Mouse (Mus musculus) lung, postnatal 4 days (tissue): ENCODE measurements around the gene Ugt1a7c.

Source experiments
- DNase-seq, 2 experiments: peaks; one replicate each; pipeline ENCODE4 v3.0.0; 2021

The Ugt1a7c gene

DNA sequence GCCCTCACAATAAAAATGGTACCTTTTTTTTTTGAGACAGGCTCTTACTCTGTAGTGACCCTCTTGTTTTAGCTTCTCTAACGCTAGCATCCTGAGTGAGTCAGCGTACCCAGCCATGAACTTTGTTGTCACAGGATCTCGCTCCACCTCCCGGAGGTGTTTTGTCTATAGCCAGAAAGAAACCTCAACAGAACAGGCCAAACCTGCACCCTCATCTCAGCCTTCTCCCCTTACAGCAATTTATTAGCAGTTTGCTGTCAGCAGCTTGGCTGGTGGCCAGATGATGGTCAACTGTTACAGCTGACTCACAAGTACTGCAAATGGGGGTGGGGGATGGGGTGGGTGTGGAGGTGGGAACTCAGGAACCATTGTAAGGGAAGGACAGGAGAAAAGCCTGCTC, 167.4 kb downstream of the Ugt1a7c start:
- peak in 1 of 2 experiments; percentile 60 for DNase-seq

DNA sequence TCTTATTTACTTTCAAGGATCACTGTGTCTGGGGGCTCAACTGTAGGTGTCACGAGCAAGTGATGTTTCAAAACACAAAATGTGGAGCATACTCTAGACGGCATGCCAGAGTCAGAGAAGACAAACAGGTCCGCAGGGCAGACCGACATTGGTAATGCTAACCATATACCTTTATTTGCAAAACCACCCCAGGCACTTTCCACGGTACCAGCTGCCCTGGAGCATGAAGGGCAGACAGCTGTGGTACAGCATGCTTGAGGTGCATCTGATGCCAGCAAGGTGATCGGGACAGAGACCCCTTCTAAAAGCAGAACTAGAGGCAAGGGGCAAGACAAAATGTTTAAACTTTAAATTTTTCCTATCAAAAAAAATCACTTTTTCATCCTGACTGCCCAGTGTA, 168.1 kb downstream of the Ugt1a7c start:
- peak in 1 of 2 experiments; percentile 32 for DNase-seq

DNA sequence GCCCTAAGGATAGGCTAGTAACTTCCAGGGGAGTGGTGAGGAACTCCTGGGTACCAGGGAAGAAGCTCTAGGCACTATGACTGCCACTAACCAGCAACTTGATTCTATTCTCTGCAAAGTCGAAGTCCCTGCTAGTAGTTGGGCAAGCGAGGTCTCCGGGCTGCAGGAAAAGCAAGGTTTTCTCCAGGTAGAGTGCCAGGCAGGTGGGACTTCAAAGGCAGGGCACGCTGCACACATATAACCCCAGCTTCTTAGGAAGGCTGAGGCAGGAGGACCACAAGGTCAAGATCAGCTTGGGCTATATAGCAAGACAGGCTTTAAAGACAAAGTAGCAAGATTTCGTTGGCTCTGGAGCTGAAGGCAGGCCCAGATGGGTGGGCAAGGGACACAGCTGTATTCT, 168.9 kb downstream of the Ugt1a7c start:
- DNase-seq: peak in 1 of 2 experiments; percentile 39

DNA sequence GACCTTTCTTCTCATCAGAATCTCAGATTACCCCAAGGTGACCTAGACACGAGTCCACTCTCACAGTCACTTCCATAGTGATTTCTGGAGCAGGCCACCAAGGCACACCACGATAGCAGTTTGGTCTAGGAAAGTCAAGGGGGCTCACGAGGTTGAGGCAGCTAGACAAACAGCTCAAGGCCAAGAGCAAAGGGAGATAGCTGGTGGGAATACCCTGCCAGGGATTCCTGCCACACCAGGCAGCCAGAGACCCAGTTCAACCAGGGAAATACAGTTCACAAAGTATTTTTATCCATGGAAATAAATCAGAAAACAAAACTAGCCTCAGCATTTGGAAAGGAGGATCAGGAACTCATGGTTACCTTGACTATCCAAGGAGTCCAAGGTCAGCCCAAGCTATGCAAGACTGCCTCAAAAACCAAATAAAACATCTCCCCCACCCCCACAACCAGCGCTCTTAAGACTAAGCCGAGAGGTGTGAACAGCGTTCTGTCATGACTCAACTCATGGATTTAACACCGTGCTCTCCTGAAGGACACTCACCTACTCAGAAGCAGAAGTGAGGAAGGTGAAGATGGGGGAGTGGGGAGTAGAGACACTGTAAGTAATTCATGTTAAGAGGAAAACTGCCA, 169.5 kb downstream of the Ugt1a7c start:
- peak in 1 of 2 experiments; percentile 25 for DNase-seq

DNA sequence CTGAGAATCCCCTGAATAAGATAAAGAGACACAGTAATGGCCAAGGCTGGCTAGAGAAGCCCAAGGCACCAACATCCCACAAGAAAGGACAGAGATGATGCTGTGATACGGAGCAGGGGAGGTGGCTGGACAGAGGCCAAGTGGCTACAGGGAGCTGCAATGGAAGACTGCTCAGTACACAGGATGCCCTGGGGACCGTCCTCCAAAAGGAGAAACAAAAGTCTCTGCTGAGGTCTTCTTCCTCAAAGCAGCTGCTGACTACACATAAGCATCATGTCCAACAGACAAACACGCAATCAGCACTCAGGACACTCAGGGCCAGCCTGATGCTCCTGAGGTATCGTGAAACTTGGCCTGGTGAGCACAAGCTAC, 170.0 kb downstream of the Ugt1a7c start:
- DNase-seq: peak in 1 of 2 experiments; percentile 49

DNA sequence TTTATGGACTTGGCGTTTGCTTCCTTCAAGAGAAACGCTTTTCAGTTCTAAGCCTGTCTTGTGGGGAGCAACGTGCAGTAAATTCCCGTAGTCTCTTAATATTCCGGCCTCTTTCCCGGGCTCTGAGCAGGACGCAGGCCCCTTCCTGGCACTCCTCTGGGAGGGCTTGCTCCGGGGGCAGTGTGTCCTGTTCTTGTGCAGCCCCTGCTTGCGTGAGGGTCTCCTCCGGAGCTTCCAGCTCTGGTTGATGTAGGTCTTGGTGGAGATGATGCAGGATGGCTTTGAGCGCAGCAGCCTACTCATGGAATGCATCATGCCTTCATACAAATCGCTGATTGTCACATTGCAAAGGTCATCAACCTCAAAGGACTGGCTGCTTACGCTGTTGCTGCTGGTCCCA, 171.3 kb downstream of the Ugt1a7c start:
- DNase-seq: peak in 1 of 2 experiments; percentile 31

DNA sequence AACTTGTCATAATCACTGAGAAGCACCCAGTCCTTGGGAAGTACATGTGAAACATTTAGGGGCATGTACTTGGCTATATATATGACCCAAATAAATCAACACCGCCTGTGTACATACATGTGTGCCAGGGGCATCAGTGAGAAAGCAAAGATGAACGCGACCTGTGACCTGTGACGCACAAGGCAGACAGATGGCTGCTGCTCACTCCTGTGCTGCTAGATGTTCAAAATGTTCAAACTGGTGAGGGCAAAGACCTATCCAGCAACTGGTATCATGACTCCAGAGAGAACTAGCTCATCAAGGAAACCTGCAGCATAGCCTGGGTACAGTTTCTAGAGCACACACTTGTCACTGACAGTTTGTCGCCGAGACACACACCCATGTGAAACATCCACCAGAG, 172.6 kb downstream of the Ugt1a7c start:
- DNase-seq: peak in 1 of 2 experiments; percentile 48

DNA sequence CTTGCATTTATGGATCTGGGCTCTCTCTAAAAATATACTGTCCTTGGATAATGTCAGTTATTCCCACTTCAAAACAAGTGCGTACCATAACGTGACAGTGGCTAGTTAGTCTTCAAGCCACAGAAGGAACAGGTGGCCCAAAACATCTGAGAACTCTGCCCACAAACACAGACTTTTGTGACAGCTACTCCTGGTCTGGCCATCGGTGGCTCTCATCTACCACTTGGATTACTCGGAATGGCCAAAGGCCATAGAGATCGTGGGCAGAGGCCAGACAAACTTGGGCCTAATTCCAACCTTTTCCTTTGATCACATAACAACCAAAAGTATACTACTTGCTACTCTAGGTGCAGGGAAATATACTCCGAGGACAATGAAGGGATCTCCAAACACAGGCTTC, 173.2 kb downstream of the Ugt1a7c start:
- DNase-seq: peak in 1 of 2 experiments; percentile 28
